Comparison of ENCODE assay signal across 24 mouse cellular contexts in the genomic region with DNA sequence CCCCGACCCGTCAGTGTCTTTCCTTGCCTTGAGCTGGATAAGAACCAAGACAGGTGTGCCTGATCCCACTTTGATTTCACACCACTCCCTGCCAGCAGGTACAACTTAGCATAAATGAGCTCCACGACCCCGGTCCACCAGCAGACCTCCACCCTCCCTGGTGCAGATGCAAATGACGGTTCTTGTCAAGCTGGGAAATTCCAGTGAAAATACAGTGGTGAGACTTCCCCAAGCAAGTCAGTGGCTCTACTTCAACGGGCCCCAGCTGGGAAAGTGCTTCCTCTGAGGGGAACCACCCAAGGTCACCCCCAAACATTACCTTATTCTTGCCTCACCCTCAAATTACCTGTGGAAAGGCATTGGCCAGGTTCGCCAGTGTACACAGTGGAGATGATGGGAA. TPM values are rescaled to one million over a fixed set of nuclear protein-coding genes. Genes with fewer than 3 reads are reported as not detected.
DNase-seq lines count a peak whose midpoint lies in the region; TF ChIP-seq lines count a peak whose summit lies in the region.
"Had no signal": no experiment of that assay in that cellular context is flagged by ENCODE, and none has a peak within 500 bp of the region (broad histone marks: within the 10 kb centered on the region; RNA-seq: fewer than 3 reads in every experiment).

No protein-coding gene starts in this region.

- DNase-seq in heart, adult 11 months: peak; percentile 77
- DNase-seq in heart, postnatal 14 days: no peak
- peak; percentile 55 for DNase-seq in R1 (ENCODE audit: low read depth, low spot score)
- DNase-seq in right cerebral cortex, adult 18-20 months: no peak
- no peak for DNase-seq in thymus, postnatal 25 days
- DNase-seq: adrenal gland, adult 2 months; adrenal gland, postnatal 14 days; B cell, adult 2 months; cerebellum, adult 11-12 months; cerebellum, adult 8-10 months; cerebellum, postnatal 10 days; gastrocnemius, adult 2 months; gastrocnemius, postnatal 14 days; heart, adult 18-20 months; heart, postnatal 10 days; heart, postnatal 4 days; kidney, adult 18-20 months had no signal

- no peak for TF ChIP-seq CTCF in E14TG2a.4 (conservative IDR thresholded peaks at IDR 0.05; ENCODE audit: low read length)

- H3K9me3 ChIP-seq in E14TG2a.4 (ENCODE audit: low read length): no peaks in the 10 kb centered on the region
- H3K9me3 ChIP-seq: forebrain, embryonic 10.5 days; forebrain, embryonic 13.5 days; heart, embryonic 12.5 days; heart, embryonic 15.5 days had no signal

- H3K4me1 ChIP-seq in E14TG2a.4 (replicated peaks; ENCODE audit: low read depth, low read length): peaks cover 57% of the 10 kb centered on the region
- H3K4me1 ChIP-seq: forebrain, embryonic 10.5 days; forebrain, embryonic 13.5 days had no signal

- H3K36me3 ChIP-seq in E14TG2a.4 (ENCODE audit: insufficient read depth, low read length): no peaks in the 10 kb centered on the region
- H3K36me3 ChIP-seq: forebrain, embryonic 10.5 days; G1E; heart, embryonic 12.5 days; heart, embryonic 15.5 days had no signal

- H3K4me3 ChIP-seq in E14TG2a.4 (replicated peaks; ENCODE audit: low read length): 0 out of 2 replicates have a peak overlapping the region, but pooled peaks have one; percentile 5
- H3K4me3 ChIP-seq: forebrain, embryonic 10.5 days; forebrain, embryonic 13.5 days; gastrocnemius, adult 2 months; heart, embryonic 12.5 days; heart, embryonic 15.5 days had no signal

- intact Hi-C loops in heart, postnatal 14 days (cut with DNase I): no loop called here

- H3K27me3 ChIP-seq in E14TG2a.4 (ENCODE audit: insufficient read depth, low read length): no peaks in the 10 kb centered on the region
- H3K27me3 ChIP-seq: forebrain, embryonic 13.5 days; heart, embryonic 15.5 days; Patski had no signal

RNA-seq across cellular contexts. Expression of a gene that starts 16.0 kb away (rescaled TPM):
- 1 to 10 TPM; 2.2 to 2.5 TPM for total RNA-seq in heart, postnatal 14 days (2021)

RNA-seq across cellular contexts. Expression of a gene that starts 23.5 kb away (rescaled TPM):
- total RNA-seq in heart, postnatal 14 days (2021): 1 to 10 TPM; 2.2 to 7.0 TPM

Comparison
In these comparisons a context has a peak if more than half of its experiments do, and no peak if none do; other contexts are left out.
1. DNase-seq: peak in heart, adult 11 months (single experiment) and R1 (single experiment); none in heart, postnatal 14 days (0 of 2), right cerebral cortex, adult 18-20 months (single experiment) and thymus, postnatal 25 days (single experiment).